Mouse (Mus musculus): ENCODE data around the gene Dnajc1. TPM values are rescaled to one million over a fixed set of nuclear protein-coding genes. Genes with fewer than 3 reads are reported as not detected.

The Dnajc1 gene
- polyA plus RNA-seq, 1 experiment, result 60.2 TPM

GRCm38 (mm10) chr2:18370794-18371498 is 21.7 kb downstream of the Dnajc1 start:
- peaks cover 22% of the 10 kb centered on the region for H3K36me3 ChIP-seq (replicated peaks; ENCODE audit: low read length)
- peaks cover 33% of the 10 kb centered on the region for H3K4me1 ChIP-seq
- TF ChIP-seq FLI1 (IDR thresholded peaks at IDR 0.05; ENCODE audit: low read length), result no peak
- no peak for TF ChIP-seq GATA1 (IDR thresholded peaks at IDR 0.05; ENCODE audit: borderline replicate concordance, low read length)
- H3K4me3 ChIP-seq (replicated peaks), result no peak overlapping the region
- peaks cover 5% of the 10 kb centered on the region for H3K9me3 ChIP-seq
- H3K27me3 ChIP-seq (replicated peaks), result no peaks in the 10 kb centered on the region

- Histone ChIP-seq H3K9me3 (peaks cover 16% of the 10 kb centered on the region), H3K36me3 (replicated peaks; ENCODE audit: low read length) (peaks cover 41% of the 10 kb centered on the region)
- no peak for TF ChIP-seq GATA1 (IDR thresholded peaks at IDR 0.05; ENCODE audit: borderline replicate concordance, low read length)
- TF ChIP-seq FLI1 (IDR thresholded peaks at IDR 0.05; ENCODE audit: low read length), result no peak
Measured at GRCm38 (mm10) chr2:18364402-18364801, 28.2 kb downstream of the Dnajc1 start.

GRCm38 (mm10) chr2:18355293-18355692 is 37.3 kb downstream of the Dnajc1 start:
- Histone ChIP-seq H3K4me3 (replicated peaks) (no peak overlapping the region), H3K36me3 (replicated peaks; ENCODE audit: low read length) (peaks cover 18% of the 10 kb centered on the region), H3K27me3 (replicated peaks) (no peaks in the 10 kb centered on the region), H3K4me1 (peaks cover 20% of the 10 kb centered on the region), H3K9me3 (peaks cover 9% of the 10 kb centered on the region)
- no peak for TF ChIP-seq FLI1 (IDR thresholded peaks at IDR 0.05; ENCODE audit: low read length)

More at GRCm38 (mm10) chr2:18364402-18364801, 28.2 kb downstream of the Dnajc1 start:
- peaks cover 15% of the 10 kb centered on the region for H3K4me1 ChIP-seq
- no peaks in the 10 kb centered on the region for H3K27me3 ChIP-seq (replicated peaks)
- H3K4me3 ChIP-seq (replicated peaks), result no peak overlapping the region

GRCm38 (mm10) chr2:18352620-18353019 is 40.0 kb downstream of the Dnajc1 start:
- TF ChIP-seq GATA1 (IDR thresholded peaks at IDR 0.05; ENCODE audit: borderline replicate concordance, low read length) (no peak), FLI1 (IDR thresholded peaks at IDR 0.05; ENCODE audit: low read length) (no peak)

GRCm38 (mm10) chr2:18343464-18343863 is 49.2 kb downstream of the Dnajc1 start:
- H3K27me3 ChIP-seq (replicated peaks), result no peaks in the 10 kb centered on the region
- peaks cover 3% of the 10 kb centered on the region; the same call in 1 of the 2 replicates for H3K4me1 ChIP-seq
- no peak for TF ChIP-seq FLI1 (IDR thresholded peaks at IDR 0.05; ENCODE audit: low read length)
- H3K4me3 ChIP-seq (replicated peaks), result no peak overlapping the region
- peaks cover 5% of the 10 kb centered on the region for H3K36me3 ChIP-seq (replicated peaks; ENCODE audit: low read length)
- H3K9me3 ChIP-seq, result no peaks in the 10 kb centered on the region

More at GRCm38 (mm10) chr2:18352620-18353019, 40.0 kb downstream of the Dnajc1 start:
- H3K27me3 ChIP-seq (replicated peaks), result no peaks in the 10 kb centered on the region
- no peak overlapping the region for H3K4me3 ChIP-seq (replicated peaks)
- H3K9me3 ChIP-seq, result peaks cover 9% of the 10 kb centered on the region
- peaks cover 18% of the 10 kb centered on the region for H3K36me3 ChIP-seq (replicated peaks; ENCODE audit: low read length)
- peaks cover 21% of the 10 kb centered on the region for H3K4me1 ChIP-seq

- Histone ChIP-seq H3K36me3 (replicated peaks; ENCODE audit: low read length) (peaks cover 22% of the 10 kb centered on the region), H3K4me1 (no peaks in the 10 kb centered on the region), H3K27me3 (replicated peaks) (no peaks in the 10 kb centered on the region), H3K4me3 (replicated peaks) (no peak overlapping the region), H3K9me3 (peaks cover 21% of the 10 kb centered on the region)
- TF ChIP-seq GATA1 (IDR thresholded peaks at IDR 0.05; ENCODE audit: borderline replicate concordance, low read length), result no peak
- no peak for TF ChIP-seq FLI1 (IDR thresholded peaks at IDR 0.05; ENCODE audit: low read length)
Measured at GRCm38 (mm10) chr2:18318671-18319070, 74.0 kb downstream of the Dnajc1 start.

GRCm38 (mm10) chr2:18317503-18318281 is 74.9 kb downstream of the Dnajc1 start:
- Histone ChIP-seq H3K4me3 (replicated peaks) (no peak overlapping the region), H3K36me3 (replicated peaks; ENCODE audit: low read length) (peaks cover 21% of the 10 kb centered on the region), H3K9me3 (peaks cover 18% of the 10 kb centered on the region), H3K27me3 (replicated peaks) (no peaks in the 10 kb centered on the region), H3K4me1 (no peaks in the 10 kb centered on the region)
- TF ChIP-seq GATA1 (IDR thresholded peaks at IDR 0.05; ENCODE audit: borderline replicate concordance, low read length), result no peak
- TF ChIP-seq FLI1 (IDR thresholded peaks at IDR 0.05; ENCODE audit: low read length), result no peak

- Histone ChIP-seq H3K27me3 (replicated peaks) (no peaks in the 10 kb centered on the region), H3K4me3 (replicated peaks) (no peak overlapping the region), H3K9me3 (peaks cover 13% of the 10 kb centered on the region), H3K36me3 (replicated peaks; ENCODE audit: low read length) (peaks cover 15% of the 10 kb centered on the region), H3K4me1 (no peaks in the 10 kb centered on the region)
- TF ChIP-seq GATA1 (IDR thresholded peaks at IDR 0.05; ENCODE audit: borderline replicate concordance, low read length) (no peak), FLI1 (IDR thresholded peaks at IDR 0.05; ENCODE audit: low read length) (no peak)
Measured at GRCm38 (mm10) chr2:18316909-18317308, 75.7 kb downstream of the Dnajc1 start.

GRCm38 (mm10) chr2:18310261-18311104 is 82.1 kb downstream of the Dnajc1 start:
- TF ChIP-seq FLI1 (IDR thresholded peaks at IDR 0.05; ENCODE audit: low read length) (no peak), GATA1 (IDR thresholded peaks at IDR 0.05; ENCODE audit: borderline replicate concordance, low read length) (no peak)
- Histone ChIP-seq H3K27me3 (replicated peaks) (no peaks in the 10 kb centered on the region), H3K4me3 (replicated peaks) (no peak overlapping the region), H3K36me3 (replicated peaks; ENCODE audit: low read length) (peaks cover 10% of the 10 kb centered on the region), H3K9me3 (no peaks in the 10 kb centered on the region), H3K4me1 (0 out of 2 replicates have a peak, but pooled peaks cover 3% of the 10 kb centered on the region)

All from megakaryocyte, embryonic 14.5 days (primary cell).